Mouse (Mus musculus) granulocyte monocyte progenitor cell, adult 5-6 weeks (primary cell): Measurements from ENCODE around the gene Cops7a. TPM values are rescaled to one million over a fixed set of nuclear protein-coding genes. Genes with fewer than 3 reads are reported as not detected.

ENCODE experiments used
- total RNA-seq, 2 experiments: library from RNA; stranded (forward) in 1 of 2; stranded (reverse) in 1 of 2; fragments of 200-712, 200-1000 nt in 1 of 2; fragments of >200 nt in 1 of 2; fragmentation: Nextera tagmentation in 1 of 2; gene quantifications; 2 replicates each; pipeline ENCODE4 v1.2.3; 2014 to 2017

The Cops7a gene
- total RNA-seq, 2 experiments from 2014 or later, result 52.0 to 96.6 TPM

Other genes starting within 250 kb of the Cops7a start
- gene Ptpn6, start 226.8 kb downstream of the Cops7a start, total RNA-seq (2014; fragmentation: Nextera tagmentation), result 169 and 206 TPM in 2 replicates
- 327 and 371 TPM in 2 replicates for gene Ptpn6, start 226.8 kb downstream of the Cops7a start, total RNA-seq (2017)
- 177 and 222 TPM in 2 replicates for gene Grcc10, start 224.2 kb downstream of the Cops7a start, total RNA-seq (2014; fragmentation: Nextera tagmentation)
- 109 and 136 TPM in 2 replicates for gene Grcc10, start 224.2 kb downstream of the Cops7a start, total RNA-seq (2017)
- not detected in 2 replicates for gene Gm45234, start 209.5 kb downstream of the Cops7a start, total RNA-seq (2014; fragmentation: Nextera tagmentation)
- not detected in 2 replicates for gene Gm45234, start 209.5 kb downstream of the Cops7a start, total RNA-seq (2017)
- 25.1 and 37.2 TPM in 2 replicates for gene Atn1, start 209.0 kb downstream of the Cops7a start, total RNA-seq (2014; fragmentation: Nextera tagmentation)
- gene Atn1, start 209.0 kb downstream of the Cops7a start, total RNA-seq (2017), result 2.6 and 3.0 TPM in 2 replicates
- 0.23 TPM in 1 of 2 replicates, not detected in the other for gene Eno2, start 195.9 kb downstream of the Cops7a start, total RNA-seq (2014; fragmentation: Nextera tagmentation)
- not detected in 2 replicates for gene Eno2, start 195.9 kb downstream of the Cops7a start, total RNA-seq (2017)
- gene Lrrc23, start 185.8 kb downstream of the Cops7a start, total RNA-seq (2014; fragmentation: Nextera tagmentation), result not detected in 2 replicates
- gene Lrrc23, start 185.8 kb downstream of the Cops7a start, total RNA-seq (2017), result 0.98 TPM in 1 of 2 replicates, not detected in the other
- gene Spsb2, start 156.9 kb downstream of the Cops7a start, total RNA-seq (2014; fragmentation: Nextera tagmentation), result 3.1 and 5.2 TPM in 2 replicates
- gene Spsb2, start 156.9 kb downstream of the Cops7a start, total RNA-seq (2017), result 4.6 and 10.5 TPM in 2 replicates
- gene Tpi1, start 151.2 kb downstream of the Cops7a start, total RNA-seq (2014; fragmentation: Nextera tagmentation), result 357 and 379 TPM in 2 replicates
- 273 and 305 TPM in 2 replicates for gene Tpi1, start 151.2 kb downstream of the Cops7a start, total RNA-seq (2017)
- 88.8 and 89.4 TPM in 2 replicates for gene Usp5, start 136.1 kb downstream of the Cops7a start, total RNA-seq (2014; fragmentation: Nextera tagmentation)
- 93.5 and 98.6 TPM in 2 replicates for gene Usp5, start 136.1 kb downstream of the Cops7a start, total RNA-seq (2017)
- 86.1 and 89.0 TPM in 2 replicates for gene Cdca3, start 136.0 kb downstream of the Cops7a start, total RNA-seq (2014; fragmentation: Nextera tagmentation)
- 128 and 162 TPM in 2 replicates for gene Cdca3, start 136.0 kb downstream of the Cops7a start, total RNA-seq (2017)
- gene Gnb3, start 125.3 kb downstream of the Cops7a start, total RNA-seq (2014; fragmentation: Nextera tagmentation), result not detected in 2 replicates
- gene Gnb3, start 125.3 kb downstream of the Cops7a start, total RNA-seq (2017), result not detected in 2 replicates
- 1.4 and 4.3 TPM in 2 replicates for gene P3h3, start 107.8 kb downstream of the Cops7a start, total RNA-seq (2014; fragmentation: Nextera tagmentation)
- gene P3h3, start 107.8 kb downstream of the Cops7a start, total RNA-seq (2017), result 3.4 and 4.0 TPM in 2 replicates
- 2.0 TPM in 1 of 2 replicates, not detected in the other for gene Gpr162, start 101.6 kb downstream of the Cops7a start, total RNA-seq (2014; fragmentation: Nextera tagmentation)
- gene Gpr162, start 101.6 kb downstream of the Cops7a start, total RNA-seq (2017), result not detected in 2 replicates
- gene Cd4, start 77.3 kb downstream of the Cops7a start, total RNA-seq (2014; fragmentation: Nextera tagmentation), result 0.90 TPM in 1 of 2 replicates, not detected in the other
- 0.41 and 0.60 TPM in 2 replicates for gene Cd4, start 77.3 kb downstream of the Cops7a start, total RNA-seq (2017)
- 1.4 and 3.8 TPM in 2 replicates for gene Lag3, start 53.8 kb downstream of the Cops7a start, total RNA-seq (2014; fragmentation: Nextera tagmentation)
- gene Lag3, start 53.8 kb downstream of the Cops7a start, total RNA-seq (2017), result 1.4 and 9.6 TPM in 2 replicates
- 16.1 and 21.9 TPM in 2 replicates for gene Ptms, start 45.4 kb downstream of the Cops7a start, total RNA-seq (2014; fragmentation: Nextera tagmentation)
- 18.5 and 33.0 TPM in 2 replicates for gene Ptms, start 45.4 kb downstream of the Cops7a start, total RNA-seq (2017)
- gene Mlf2, start 34.2 kb downstream of the Cops7a start, total RNA-seq (2014; fragmentation: Nextera tagmentation), result 82.4 and 102 TPM in 2 replicates
- gene Mlf2, start 34.2 kb downstream of the Cops7a start, total RNA-seq (2017), result 49.5 and 79.7 TPM in 2 replicates
- gene Pianp, start 31.2 kb upstream of the Cops7a start, total RNA-seq (2014; fragmentation: Nextera tagmentation), result not detected in 2 replicates
- not detected in 2 replicates for gene Pianp, start 31.2 kb upstream of the Cops7a start, total RNA-seq (2017)
- 75.9 and 87.6 TPM in 2 replicates for gene Zfp384, start 43.6 kb upstream of the Cops7a start, total RNA-seq (2014; fragmentation: Nextera tagmentation)
- 24.3 and 31.9 TPM in 2 replicates for gene Zfp384, start 43.6 kb upstream of the Cops7a start, total RNA-seq (2017)
- gene Ing4, start 74.2 kb upstream of the Cops7a start, total RNA-seq (2014; fragmentation: Nextera tagmentation), result 49.2 and 55.8 TPM in 2 replicates
- gene Ing4, start 74.2 kb upstream of the Cops7a start, total RNA-seq (2017), result 34.7 and 40.2 TPM in 2 replicates
- 10.6 and 17.5 TPM in 2 replicates for gene Acrbp, start 84.2 kb upstream of the Cops7a start, total RNA-seq (2014; fragmentation: Nextera tagmentation)
- 1.3 and 3.9 TPM in 2 replicates for gene Acrbp, start 84.2 kb upstream of the Cops7a start, total RNA-seq (2017)
- 8.7 and 13.4 TPM in 2 replicates for gene Lpar5, start 102.4 kb upstream of the Cops7a start, total RNA-seq (2014; fragmentation: Nextera tagmentation)
- 2.7 and 5.2 TPM in 2 replicates for gene Lpar5, start 102.4 kb upstream of the Cops7a start, total RNA-seq (2017)
- gene Chd4, start 130.4 kb upstream of the Cops7a start, total RNA-seq (2014; fragmentation: Nextera tagmentation), result 136 and 161 TPM in 2 replicates
- gene Chd4, start 130.4 kb upstream of the Cops7a start, total RNA-seq (2017), result 246 and 373 TPM in 2 replicates
- gene Nop2, start 166.4 kb upstream of the Cops7a start, total RNA-seq (2014; fragmentation: Nextera tagmentation), result 65.6 and 82.8 TPM in 2 replicates
- gene Nop2, start 166.4 kb upstream of the Cops7a start, total RNA-seq (2017), result 79.2 and 82.4 TPM in 2 replicates
- 26.4 and 37.4 TPM in 2 replicates for gene Iffo1, start 179.7 kb upstream of the Cops7a start, total RNA-seq (2014; fragmentation: Nextera tagmentation)
- 11.8 and 14.0 TPM in 2 replicates for gene Iffo1, start 179.7 kb upstream of the Cops7a start, total RNA-seq (2017)
- 2,842 and 3,031 TPM in 2 replicates for gene Gapdh, start 200.9 kb upstream of the Cops7a start, total RNA-seq (2014; fragmentation: Nextera tagmentation)
- 1,694 and 2,022 TPM in 2 replicates for gene Gapdh, start 200.9 kb upstream of the Cops7a start, total RNA-seq (2017)
- gene Ncapd2, start 226.2 kb upstream of the Cops7a start, total RNA-seq (2014; fragmentation: Nextera tagmentation), result 242 and 263 TPM in 2 replicates
- gene Ncapd2, start 226.2 kb upstream of the Cops7a start, total RNA-seq (2017), result 242 and 288 TPM in 2 replicates
- 117 and 197 TPM in 2 replicates for gene Mrpl51, start 226.3 kb upstream of the Cops7a start, total RNA-seq (2014; fragmentation: Nextera tagmentation)
- 121 and 155 TPM in 2 replicates for gene Mrpl51, start 226.3 kb upstream of the Cops7a start, total RNA-seq (2017)